Mouse (Mus musculus) kidney, adult 2 months (tissue): ENCODE data around the gene Kcnk4.

Experiments used
- CTCF ChIP-seq: fragments of 200-500 bp; conservative IDR thresholded peaks from 2 replicates; pipeline ENCODE4 v1.5.1; 2011; ENCODE audit warnings: low read depth, mild to moderate bottlenecking, control low read depth, low read length, moderate library complexity, mixed read lengths; ENCODE audit not compliant: insufficient read depth, insufficient read length
- POLR2A ChIP-seq: fragments of 200-500 bp; IDR thresholded peaks from one replicate; pipeline ENCODE4 v1.6.1; 2011; ENCODE audit warnings: low read depth, low read length, control low read depth

GRCm38 (mm10) chr19:6936299-6936698, 2.0 kb upstream of the Kcnk4 start:
- TF ChIP-seq CTCF (peak; percentile 49), POLR2A (no peak)
